Mouse (Mus musculus) layer of hippocampus, adult 9-11 months (tissue): ENCODE measurements around the gene Mbd3.
"Not testable (repeated sequence)": the region's sequence is repeated elsewhere in the genome, so short reads cannot be mapped to it uniquely, and the experiment has no call there.

Experiments used
- DNase-seq: peaks from one replicate; pipeline ENCODE4 v3.0.0; 2022

The Mbd3 gene

DNA sequence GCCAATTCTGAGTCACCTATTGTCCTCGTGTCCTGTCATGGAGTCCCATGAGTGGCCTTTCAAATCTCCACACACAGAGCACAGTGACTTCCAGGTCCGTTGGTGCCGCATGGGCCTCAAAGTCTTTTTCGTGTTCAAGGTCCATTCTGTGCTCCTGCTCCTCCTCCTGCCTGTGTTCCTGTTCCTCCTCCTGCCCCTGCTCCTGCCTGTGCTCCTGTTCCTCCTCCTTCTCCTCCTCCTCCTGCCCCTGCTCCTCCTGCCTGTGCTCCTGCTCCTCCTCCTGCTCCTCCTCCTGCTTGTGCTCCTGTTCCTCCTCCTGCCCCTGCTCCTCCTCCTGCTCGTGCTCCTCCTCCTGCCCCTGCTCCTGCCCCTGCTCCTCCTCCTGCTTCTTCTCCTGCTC is 31.4 kb downstream of the Mbd3 start:
- DNase-seq: no peak

DNA sequence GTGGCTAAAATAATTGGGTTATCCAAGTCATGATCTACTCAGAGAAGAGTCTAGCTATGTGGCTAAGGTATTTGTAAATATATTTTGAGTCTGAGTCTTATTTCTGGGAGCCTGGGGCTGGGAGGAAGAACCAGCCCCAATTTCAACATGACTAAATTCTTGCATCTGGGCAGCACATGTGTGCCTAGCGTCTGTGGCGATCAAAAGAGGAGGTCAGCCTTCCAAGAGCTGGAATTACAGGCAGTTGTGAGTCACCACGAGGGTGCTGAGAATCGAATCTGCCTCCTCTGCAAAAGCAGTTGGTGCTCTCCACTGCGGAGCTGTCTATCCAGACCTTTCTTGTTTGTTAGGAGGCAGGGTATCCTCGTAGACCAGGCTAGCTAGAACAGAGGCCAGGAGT is 33.6 kb downstream of the Mbd3 start:
- no peak for DNase-seq

DNA sequence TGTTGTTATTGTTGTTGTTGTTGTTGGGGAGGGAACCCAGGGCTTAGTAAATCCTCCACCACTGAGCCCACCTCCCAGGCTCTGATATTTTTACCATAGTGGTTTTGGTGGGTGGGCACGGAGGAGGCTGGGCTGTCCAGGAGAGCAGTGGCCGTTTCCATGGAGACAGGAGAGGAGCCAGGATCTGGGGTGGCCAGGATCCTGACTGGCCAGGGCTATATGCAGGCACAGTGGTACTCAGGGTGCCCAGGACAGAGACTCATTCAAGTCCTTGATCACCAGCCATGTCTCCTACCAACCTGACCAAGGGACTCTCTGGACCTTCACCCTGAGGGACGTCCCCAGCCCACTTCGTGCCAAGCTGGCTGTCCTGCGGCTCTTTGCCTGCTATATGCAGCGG is 35.6 kb downstream of the Mbd3 start:
- DNase-seq: no peak

GRCm38 (mm10) chr10:80357994-80358639 is 41.2 kb downstream of the Mbd3 start:
- no peak for DNase-seq

DNA sequence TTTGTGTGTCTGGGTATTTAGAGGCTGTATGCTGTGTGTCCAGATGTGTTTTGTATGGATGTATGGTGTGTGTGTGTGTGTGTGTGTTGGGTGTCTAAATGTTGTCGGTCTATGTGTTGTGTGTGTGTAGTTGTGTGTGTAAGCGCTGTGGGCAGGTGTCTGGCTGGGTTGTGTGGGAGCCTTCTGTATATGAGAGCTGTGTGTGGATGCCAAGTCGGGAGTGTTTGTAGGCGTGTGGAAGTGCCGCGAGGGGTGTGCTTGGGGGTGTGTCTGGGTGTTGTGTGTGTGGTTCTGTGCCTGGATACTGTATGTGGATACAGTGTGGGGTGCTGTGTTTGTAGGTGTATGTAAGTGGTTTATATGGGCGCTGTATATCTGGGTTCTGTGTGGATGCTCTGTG is 42.0 kb downstream of the Mbd3 start:
- DNase-seq: peak; percentile 62

DNA sequence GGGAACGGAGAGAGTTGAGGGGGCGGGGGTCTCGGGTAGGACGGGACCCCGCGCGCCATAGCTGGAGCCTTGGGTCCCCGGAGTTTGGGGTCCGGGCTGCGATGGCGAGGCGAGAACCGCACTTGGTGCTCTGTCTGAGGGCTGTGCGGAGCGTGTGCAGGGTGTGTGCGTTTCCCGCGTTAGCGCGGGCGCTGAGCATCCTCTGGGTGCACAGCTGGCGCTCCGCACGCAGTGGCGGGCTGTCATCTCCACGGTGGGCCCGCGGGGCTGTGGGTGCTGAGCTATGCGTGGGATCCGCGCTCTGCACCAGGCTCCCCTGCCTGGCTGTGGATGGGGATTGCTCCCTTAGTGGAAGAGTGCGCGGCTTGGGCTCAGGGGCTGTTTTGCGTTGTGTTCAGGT is 42.6 kb downstream of the Mbd3 start:
- no peak for DNase-seq

GRCm38 (mm10) chr10:80356001-80356682 is 43.2 kb downstream of the Mbd3 start, which contains the start of gene Plk5:
Gene Plk5 (plus strand): TSS chr10:80356459.
- no peak for DNase-seq

- DNase-seq: no peak
These were observed 43.9 kb downstream of the Mbd3 start for GRCm38 (mm10) chr10:80355431-80355830.

DNA sequence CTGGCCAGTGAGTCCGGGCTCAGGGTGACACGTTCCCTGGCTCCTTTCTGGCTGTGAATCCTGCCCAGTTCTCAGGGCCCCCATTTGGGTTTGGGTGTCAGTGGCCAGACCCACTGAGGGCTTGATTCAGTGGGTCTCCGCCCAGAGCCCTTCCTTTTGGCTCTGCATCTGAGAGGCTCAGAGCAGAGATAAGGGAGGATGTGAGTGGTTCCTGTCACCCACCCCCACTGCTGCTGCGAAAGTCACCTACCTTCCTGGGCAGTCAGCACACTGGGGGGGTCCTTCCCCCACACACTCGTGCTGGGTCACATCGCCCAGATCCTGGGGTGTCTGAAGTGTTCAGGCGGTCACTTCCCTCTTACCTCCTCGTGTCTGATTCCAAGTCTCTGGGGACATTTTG is 46.6 kb downstream of the Mbd3 start:
- no peak for DNase-seq

DNA sequence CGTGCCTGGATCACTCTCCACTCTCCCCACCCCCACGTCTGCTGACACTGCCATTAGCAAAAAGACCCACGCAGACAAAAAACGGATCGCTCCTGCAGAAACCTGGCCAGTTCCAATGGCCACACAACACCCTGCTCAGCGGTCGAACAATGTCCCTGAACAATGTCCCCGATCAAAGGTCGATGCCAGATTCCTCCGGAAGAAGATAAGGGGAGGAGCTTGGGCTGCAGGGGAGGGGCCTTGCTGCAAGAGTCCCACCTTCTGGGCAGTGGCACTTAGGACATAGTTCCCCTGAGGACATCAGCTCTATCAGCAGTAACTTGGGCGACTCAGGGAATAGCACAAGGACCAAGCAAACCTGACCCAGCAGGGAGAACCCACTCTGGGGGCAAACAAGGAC is 47.5 kb downstream of the Mbd3 start:
- no peak for DNase-seq

- peak; percentile 64 for DNase-seq
These were observed 49.1 kb downstream of the Mbd3 start for GRCm38 (mm10) chr10:80350292-80350691.

GRCm38 (mm10) chr10:80348981-80349380 is 50.4 kb downstream of the Mbd3 start:
- DNase-seq: no peak

- DNase-seq: no peak
These were observed 51.0 kb downstream of the Mbd3 start, which contains the start of gene Adamtsl5 for GRCm38 (mm10) chr10:80348244-80348781. Gene Adamtsl5 (minus strand): TSS chr10:80348412.

DNA sequence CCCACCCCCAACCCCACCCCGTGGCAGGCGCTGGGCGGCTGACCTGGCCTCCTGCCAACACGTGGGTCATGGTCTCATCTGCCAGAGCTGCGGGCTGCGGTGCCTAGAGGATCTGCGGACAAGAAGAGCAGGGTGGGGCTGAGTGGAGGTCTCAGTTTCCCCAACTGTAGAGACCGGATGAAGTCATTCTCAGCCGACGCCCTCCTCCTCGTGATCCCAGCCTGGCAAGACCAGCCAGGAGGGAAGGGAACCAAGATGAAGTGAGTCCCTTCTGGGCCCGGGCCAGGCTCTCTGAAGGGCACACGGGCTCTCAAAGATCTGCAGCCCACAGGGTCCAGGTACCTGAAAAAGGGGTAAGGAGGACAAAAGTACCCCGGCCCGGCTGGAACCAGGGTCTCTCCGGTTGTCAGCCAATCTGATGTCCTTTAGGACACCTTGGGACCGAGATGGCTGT is 51.8 kb downstream of the Mbd3 start:
- DNase-seq: no peak

- not testable (repeated sequence) for DNase-seq
These were observed 53.4 kb downstream of the Mbd3 start for GRCm38 (mm10) chr10:80345929-80346328.

GRCm38 (mm10) chr10:80345122-80345521 is 54.2 kb downstream of the Mbd3 start:
- DNase-seq: no peak

DNA sequence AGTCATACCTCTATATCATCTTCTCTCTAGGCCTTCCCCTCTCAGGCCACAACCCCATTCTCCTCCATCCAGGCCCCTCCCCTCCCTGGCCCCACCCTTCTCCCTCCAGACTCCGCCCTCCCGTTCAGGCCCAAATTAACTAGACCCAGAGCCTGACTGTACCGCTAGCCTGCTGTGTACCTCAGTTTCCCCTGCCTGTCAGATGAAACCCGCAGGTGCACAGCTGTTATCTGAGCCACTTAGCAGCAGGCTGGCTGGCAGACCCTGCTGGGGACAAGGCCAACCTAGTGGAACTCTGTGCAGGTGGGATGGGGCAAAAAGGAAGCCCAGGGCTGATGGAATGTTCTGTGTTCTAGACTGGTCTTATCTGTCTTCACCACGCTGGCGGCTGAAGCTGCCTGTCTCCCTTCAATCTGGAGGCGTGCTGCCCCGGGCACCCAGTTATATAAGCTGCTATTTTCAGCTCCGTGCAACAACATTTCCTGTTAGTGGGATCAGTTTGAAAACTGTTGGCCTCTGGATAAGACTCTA is 55.2 kb downstream of the Mbd3 start:
- peak; percentile 64 for DNase-seq

DNA sequence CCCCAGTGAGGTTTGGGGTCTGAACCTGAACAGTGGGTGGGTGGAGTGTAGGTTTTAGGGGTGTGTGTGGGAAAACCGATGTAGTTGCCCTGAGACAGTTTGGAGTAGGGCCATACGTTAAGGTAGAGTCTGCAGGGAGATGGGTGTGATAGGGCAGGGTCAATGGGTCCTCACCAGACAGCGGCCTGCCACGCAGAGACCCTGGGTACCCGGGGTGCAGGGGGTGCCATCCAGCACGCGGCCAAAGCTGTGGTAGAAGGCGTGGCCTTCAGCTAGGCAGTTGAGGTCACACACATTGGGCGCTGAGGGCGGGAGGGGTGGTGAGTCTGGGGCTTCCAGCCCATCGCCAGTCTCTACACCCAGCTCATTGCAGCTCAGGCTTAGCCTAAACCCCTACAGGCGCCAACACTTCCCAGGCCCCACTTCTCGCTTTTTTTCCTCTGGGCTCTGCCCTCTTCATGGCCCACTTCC is 55.9 kb downstream of the Mbd3 start:
- DNase-seq: no peak

DNA sequence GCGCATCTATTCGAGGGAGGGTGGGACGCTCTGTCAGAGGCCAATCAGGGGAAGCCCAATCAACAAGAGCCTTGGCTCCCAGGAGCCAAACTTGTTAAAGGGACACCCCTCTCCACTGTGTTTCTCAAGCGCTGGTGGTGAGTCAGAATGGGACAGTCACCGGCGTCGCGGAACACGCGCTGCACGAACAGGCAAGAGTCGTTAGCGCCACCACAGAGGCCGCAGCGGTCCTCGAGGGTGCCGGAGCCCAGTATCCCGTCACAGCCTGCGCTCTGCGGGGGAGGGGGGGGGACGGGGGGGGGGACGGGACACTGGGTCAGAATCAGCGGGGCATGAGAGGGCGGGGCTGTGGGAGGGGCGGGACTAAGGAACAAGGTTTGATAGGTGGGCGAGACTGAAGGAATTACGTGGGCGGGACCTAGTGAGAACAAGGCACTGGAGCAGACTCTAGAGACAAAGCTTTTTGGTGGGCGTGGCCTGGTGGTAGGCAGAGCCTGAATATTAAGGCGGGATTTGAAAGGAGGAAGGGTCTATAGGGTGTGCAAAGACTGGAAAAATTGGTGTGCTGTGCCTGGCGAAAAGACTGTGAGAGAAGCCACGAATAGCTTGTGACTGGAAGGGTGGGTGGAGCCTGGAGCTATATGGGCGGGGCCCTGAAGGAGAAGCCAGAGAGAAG is 56.5 kb downstream of the Mbd3 start:
- no peak for DNase-seq
